Mouse (Mus musculus) liver, embryonic 14.5 days (tissue): ENCODE data around the gene U90926.

Experiments
- CTCF ChIP-seq: IDR thresholded peaks from 2 replicates; pipeline ENCODE4 v1.5.1; 2016; ENCODE audit warnings: antibody characterized with exemption, low read depth, control low read depth
- EP300 ChIP-seq: IDR thresholded peaks from 2 replicates; pipeline ENCODE4 v1.6.1; 2016; ENCODE audit warnings: antibody characterized with exemption, low read depth

DNA sequence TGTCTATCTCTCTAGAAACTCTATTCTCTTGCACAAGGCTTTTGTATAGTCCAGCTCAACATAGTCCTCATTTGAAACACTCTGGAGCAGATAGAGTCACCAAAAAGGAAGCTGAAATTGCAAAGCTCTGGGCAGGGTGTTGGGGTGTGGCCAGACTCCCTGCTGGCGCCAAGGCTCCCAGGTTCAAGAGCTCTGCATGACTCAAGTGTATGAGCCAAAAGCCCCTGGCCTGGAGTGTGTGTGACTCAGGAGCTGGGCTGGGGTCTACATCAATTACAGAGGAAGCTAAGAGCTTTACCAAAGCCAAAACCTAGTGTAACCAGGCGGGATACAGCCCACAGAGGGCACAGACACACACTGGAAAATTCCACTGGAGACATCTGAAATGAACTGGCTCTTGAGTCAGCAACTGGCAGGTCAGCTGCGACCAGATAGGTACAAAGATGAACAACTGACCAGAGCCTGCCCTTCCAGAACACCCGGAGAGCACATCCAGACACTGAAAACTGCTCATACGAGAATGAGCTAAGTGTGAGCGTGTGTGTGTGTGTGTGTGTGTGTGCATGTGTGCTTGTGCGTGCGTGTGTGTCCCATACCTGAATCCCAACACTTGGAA, 5.2 kb upstream of the U90926 start:
- TF ChIP-seq CTCF: no peak
- no peak for TF ChIP-seq EP300
